Mouse (Mus musculus): Measurements from ENCODE around the gene Chrd. TPM values are rescaled to one million over a fixed set of nuclear protein-coding genes. Genes with fewer than 3 reads are reported as not detected.

Gene Chrd
- polyA plus RNA-seq, 1 experiment = 1.1 TPM

GRCm38 (mm10) chr16:20723247-20723646 is 9.7 kb upstream of the Chrd start:
- Histone ChIP-seq H3K4me3 (ENCODE audit: low read depth, low read length) (no peak overlapping the region), H3K4me1 (ENCODE audit: control insufficient read depth, insufficient read depth, low read length) (no peaks in the 10 kb centered on the region), H3K9ac (ENCODE audit: low read depth, poor library complexity, severe bottlenecking) (no peak overlapping the region), H3K27ac (ENCODE audit: insufficient read depth, low read length) (peak overlapping the region; percentile 63), H3K27me3 (ENCODE audit: control insufficient read depth, insufficient read depth, low read length, poor library complexity, severe bottlenecking) (no peaks in the 10 kb centered on the region), H3K9me3 (replicated peaks; ENCODE audit: control insufficient read depth, insufficient read depth, low read length, poor library complexity, severe bottlenecking) (no peaks in the 10 kb centered on the region), H3K36me3 (ENCODE audit: control insufficient read depth, insufficient read depth, low read length, poor library complexity, severe bottlenecking) (peaks cover 27% of the 10 kb centered on the region)
- TF ChIP-seq CTCF (IDR thresholded peaks at IDR 0.05; ENCODE audit: low read depth, low read length) (no peak), POLR2A (IDR thresholded peaks at IDR 0.05; ENCODE audit: insufficient read depth, low read length) (no peak), EP300 (IDR thresholded peaks at IDR 0.05; ENCODE audit: insufficient read depth, low read depth, low read length) (0 out of 2 replicates have a peak, but pooled peaks have one; percentile 17)

- no peak overlapping the region for H3K27ac ChIP-seq (ENCODE audit: insufficient read depth, low read length)
- no peak overlapping the region for H3K9ac ChIP-seq (ENCODE audit: low read depth, poor library complexity, severe bottlenecking)
- no peak overlapping the region for H3K4me3 ChIP-seq (ENCODE audit: low read depth, low read length)
- peak; percentile 74 for TF ChIP-seq CTCF (IDR thresholded peaks at IDR 0.05; ENCODE audit: low read depth, low read length)
- no peak for TF ChIP-seq POLR2A (IDR thresholded peaks at IDR 0.05; ENCODE audit: insufficient read depth, low read length)
- peak; percentile 69; the same call in 1 of the 2 replicates for TF ChIP-seq EP300 (IDR thresholded peaks at IDR 0.05; ENCODE audit: insufficient read depth, low read depth, low read length)
- H3K36me3 ChIP-seq (ENCODE audit: control insufficient read depth, insufficient read depth, low read length, poor library complexity, severe bottlenecking) = peaks cover 27% of the 10 kb centered on the region
- H3K9me3 ChIP-seq (replicated peaks; ENCODE audit: control insufficient read depth, insufficient read depth, low read length, poor library complexity, severe bottlenecking) = no peaks in the 10 kb centered on the region
- H3K4me1 ChIP-seq (ENCODE audit: control insufficient read depth, insufficient read depth, low read length) = no peaks in the 10 kb centered on the region
- no peaks in the 10 kb centered on the region for H3K27me3 ChIP-seq (ENCODE audit: control insufficient read depth, insufficient read depth, low read length, poor library complexity, severe bottlenecking)
These were observed 8.6 kb upstream of the Chrd start for GRCm38 (mm10) chr16:20724338-20724748.

- TF ChIP-seq CTCF (IDR thresholded peaks at IDR 0.05; ENCODE audit: low read depth, low read length) (no peak), EP300 (IDR thresholded peaks at IDR 0.05; ENCODE audit: insufficient read depth, low read depth, low read length) (no peak)
- H3K9me3 ChIP-seq (replicated peaks; ENCODE audit: control insufficient read depth, insufficient read depth, low read length, poor library complexity, severe bottlenecking) = no peaks in the 10 kb centered on the region
- H3K9ac ChIP-seq (ENCODE audit: low read depth, poor library complexity, severe bottlenecking) = no peak overlapping the region
- no peak overlapping the region for H3K4me3 ChIP-seq (ENCODE audit: low read depth, low read length)
- H3K4me1 ChIP-seq (ENCODE audit: control insufficient read depth, insufficient read depth, low read length) = no peaks in the 10 kb centered on the region
- H3K27ac ChIP-seq (ENCODE audit: insufficient read depth, low read length) = no peak overlapping the region
- no peaks in the 10 kb centered on the region for H3K27me3 ChIP-seq (ENCODE audit: control insufficient read depth, insufficient read depth, low read length, poor library complexity, severe bottlenecking)
- H3K36me3 ChIP-seq (ENCODE audit: control insufficient read depth, insufficient read depth, low read length, poor library complexity, severe bottlenecking) = peaks cover 19% of the 10 kb centered on the region
These were observed 7.6 kb upstream of the Chrd start for GRCm38 (mm10) chr16:20725321-20725720.

- H3K36me3 ChIP-seq (ENCODE audit: control insufficient read depth, insufficient read depth, low read length, poor library complexity, severe bottlenecking) = peaks cover 16% of the 10 kb centered on the region
- no peaks in the 10 kb centered on the region for H3K27me3 ChIP-seq (ENCODE audit: control insufficient read depth, insufficient read depth, low read length, poor library complexity, severe bottlenecking)
- no peak overlapping the region for H3K9ac ChIP-seq (ENCODE audit: low read depth, poor library complexity, severe bottlenecking)
- no peak for TF ChIP-seq POLR2A (IDR thresholded peaks at IDR 0.05; ENCODE audit: insufficient read depth, low read length)
- H3K4me3 ChIP-seq (ENCODE audit: low read depth, low read length) = no peak overlapping the region
- no peak overlapping the region for H3K27ac ChIP-seq (ENCODE audit: insufficient read depth, low read length)
- H3K9me3 ChIP-seq (replicated peaks; ENCODE audit: control insufficient read depth, insufficient read depth, low read length, poor library complexity, severe bottlenecking) = no peaks in the 10 kb centered on the region
- H3K4me1 ChIP-seq (ENCODE audit: control insufficient read depth, insufficient read depth, low read length) = no peaks in the 10 kb centered on the region
These were observed 7.2 kb upstream of the Chrd start for GRCm38 (mm10) chr16:20725750-20726149.

- Histone ChIP-seq H3K4me3 (ENCODE audit: low read depth, low read length) (no peak overlapping the region), H3K27ac (ENCODE audit: insufficient read depth, low read length) (no peak overlapping the region), H3K9ac (ENCODE audit: low read depth, poor library complexity, severe bottlenecking) (no peak overlapping the region), H3K27me3 (ENCODE audit: control insufficient read depth, insufficient read depth, low read length, poor library complexity, severe bottlenecking) (no peaks in the 10 kb centered on the region), H3K36me3 (ENCODE audit: control insufficient read depth, insufficient read depth, low read length, poor library complexity, severe bottlenecking) (peaks cover 14% of the 10 kb centered on the region), H3K9me3 (replicated peaks; ENCODE audit: control insufficient read depth, insufficient read depth, low read length, poor library complexity, severe bottlenecking) (no peaks in the 10 kb centered on the region), H3K4me1 (ENCODE audit: control insufficient read depth, insufficient read depth, low read length) (no peaks in the 10 kb centered on the region)
- TF ChIP-seq CTCF (IDR thresholded peaks at IDR 0.05; ENCODE audit: low read depth, low read length) (no peak), EP300 (IDR thresholded peaks at IDR 0.05; ENCODE audit: insufficient read depth, low read depth, low read length) (no peak), POLR2A (IDR thresholded peaks at IDR 0.05; ENCODE audit: insufficient read depth, low read length) (no peak)
These were observed 6.5 kb upstream of the Chrd start for GRCm38 (mm10) chr16:20726384-20726783.

GRCm38 (mm10) chr16:20730293-20730711 is 2.6 kb upstream of the Chrd start:
- H3K4me3 ChIP-seq (ENCODE audit: low read depth, low read length) = peak overlapping the region; percentile 54
- peaks cover 2% of the 10 kb centered on the region for H3K4me1 ChIP-seq (ENCODE audit: control insufficient read depth, insufficient read depth, low read length)
- H3K9ac ChIP-seq (ENCODE audit: low read depth, poor library complexity, severe bottlenecking) = peak overlapping the region; percentile 49; the same call in 1 of the 2 replicates
- no peaks in the 10 kb centered on the region for H3K9me3 ChIP-seq (replicated peaks; ENCODE audit: control insufficient read depth, insufficient read depth, low read length, poor library complexity, severe bottlenecking)
- H3K27me3 ChIP-seq (ENCODE audit: control insufficient read depth, insufficient read depth, low read length, poor library complexity, severe bottlenecking) = peaks cover 3% of the 10 kb centered on the region; the same call in 1 of the 2 replicates
- H3K27ac ChIP-seq (ENCODE audit: insufficient read depth, low read length) = 0 out of 2 replicates have a peak overlapping the region, but pooled peaks have one; percentile 48
- H3K36me3 ChIP-seq (ENCODE audit: control insufficient read depth, insufficient read depth, low read length, poor library complexity, severe bottlenecking) = peaks cover 3% of the 10 kb centered on the region; the same call in 1 of the 2 replicates
- TF ChIP-seq POLR2A (IDR thresholded peaks at IDR 0.05; ENCODE audit: insufficient read depth, low read length) = no peak
- no peak for TF ChIP-seq EP300 (IDR thresholded peaks at IDR 0.05; ENCODE audit: insufficient read depth, low read depth, low read length)
- TF ChIP-seq CTCF (IDR thresholded peaks at IDR 0.05; ENCODE audit: low read depth, low read length) = no peak

Measured in ES-Bruce4 (cell line).